Mouse (Mus musculus) cortical plate, adult 2 months (tissue): Measurements from ENCODE around the gene Psmc3ip. TPM values are rescaled to one million over a fixed set of nuclear protein-coding genes. Genes with fewer than 3 reads are reported as not detected.

Source experiments
- H3K27ac ChIP-seq: fragments of 200-500 bp; 2 replicates; pipeline ENCODE4 v1.5.1; 2012; ENCODE audit warnings: low read length, control low read depth, inconsistent platforms; ENCODE audit not compliant: insufficient read depth
- H3K4me1 ChIP-seq: fragments of 200-500 bp; 2 replicates; pipeline ENCODE4 v1.6.1; 2011; ENCODE audit warnings: low read length; ENCODE audit not compliant: control insufficient read depth, insufficient read depth
- H3K4me3 ChIP-seq: fragments of 200-500 bp; 2 replicates; pipeline ENCODE4 v1.5.1; 2011; ENCODE audit warnings: mild to moderate bottlenecking, low read length, control low read depth; ENCODE audit not compliant: insufficient read depth
- CTCF ChIP-seq: fragments of 200-500 bp; IDR thresholded peaks from 2 replicates; pipeline ENCODE4 v1.5.1; 2011; ENCODE audit warnings: mild to moderate bottlenecking, control low read depth, low read length; ENCODE audit not compliant: insufficient read depth; ENCODE audit errors: extremely low read depth
- POLR2A ChIP-seq: fragments of 200-500 bp; IDR thresholded peaks from 2 replicates; pipeline ENCODE4 v1.6.1; 2011; ENCODE audit warnings: mild to moderate bottlenecking, low read length, control low read depth; ENCODE audit not compliant: insufficient read depth; ENCODE audit errors: extremely low read depth
- polyA plus RNA-seq: library from polyadenylated mRNA; depleted of rRNA; stranded (reverse); fragments of >200 nt; gene quantifications from 2 replicates; pipeline ENCODE4 v1.2.3, GENCODE M21; 2012; rRNA removed

Psmc3ip gene
- polyA plus RNA-seq, 1 experiment, result 3.5 TPM

DNA sequence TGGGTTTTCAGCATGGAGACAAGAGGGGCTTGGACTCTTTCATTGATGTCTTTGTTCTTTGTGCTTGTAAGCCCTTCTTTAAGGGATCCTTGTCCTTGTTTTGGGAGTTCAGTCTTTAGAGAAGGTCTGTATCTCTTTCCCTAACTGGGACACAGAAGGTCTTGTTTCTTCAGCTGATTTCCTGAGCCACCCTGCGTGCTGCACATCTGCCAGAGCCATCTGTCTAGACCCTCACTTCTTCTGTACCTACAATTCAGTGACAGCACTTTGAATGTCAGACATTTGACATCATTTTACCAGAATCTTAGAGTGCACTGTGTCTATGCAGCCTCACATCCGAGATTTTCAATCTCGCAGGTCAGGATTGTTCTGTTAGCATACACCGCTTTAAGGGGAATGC is 49.4 kb downstream of the Psmc3ip start:
- no peak overlapping the region for H3K27ac ChIP-seq
- H3K4me1 ChIP-seq, result peaks cover 10% of the 10 kb centered on the region
- H3K4me3 ChIP-seq, result no peak overlapping the region
- TF ChIP-seq CTCF, result no peak
- no peak for TF ChIP-seq POLR2A

Other genes starting within 250 kb of the Psmc3ip start
- gene Stat5b, start 244.7 kb downstream of the Psmc3ip start, polyA plus RNA-seq, result 17.3 and 19.7 TPM in 2 replicates
- gene Stat5a, start 236.1 kb downstream of the Psmc3ip start, polyA plus RNA-seq, result 1.5 and 2.0 TPM in 2 replicates
- gene Stat3, start 155.9 kb downstream of the Psmc3ip start, polyA plus RNA-seq, result 33.0 and 38.9 TPM in 2 replicates
- gene Cavin1, start 124.5 kb downstream of the Psmc3ip start, polyA plus RNA-seq, result 20.0 and 21.1 TPM in 2 replicates
- gene Atp6v0a1, start 86.0 kb downstream of the Psmc3ip start, polyA plus RNA-seq, result 333 and 341 TPM in 2 replicates
- 10.3 and 10.7 TPM in 2 replicates for gene Naglu, start 25.4 kb downstream of the Psmc3ip start, polyA plus RNA-seq
- 0.21 and 0.42 TPM in 2 replicates for gene Hsd17b1, start 17.0 kb downstream of the Psmc3ip start, polyA plus RNA-seq
- gene Coasy, start 12.9 kb downstream of the Psmc3ip start, polyA plus RNA-seq, result 34.4 and 35.4 TPM in 2 replicates
- gene Mlx, start 8.2 kb downstream of the Psmc3ip start, polyA plus RNA-seq, result 46.9 and 53.1 TPM in 2 replicates
- gene Retreg3, start 24.5 kb upstream of the Psmc3ip start, polyA plus RNA-seq, result 63.2 and 65.7 TPM in 2 replicates
- gene Tubg1, start 24.5 kb upstream of the Psmc3ip start, polyA plus RNA-seq, result 15.2 and 15.3 TPM in 2 replicates
- 57.9 and 61.0 TPM in 2 replicates for gene Tubg2, start 60.5 kb upstream of the Psmc3ip start, polyA plus RNA-seq
- gene Cntnap1, start 75.1 kb upstream of the Psmc3ip start, polyA plus RNA-seq, result 89.5 and 92.4 TPM in 2 replicates
- gene Plekhh3, start 75.9 kb upstream of the Psmc3ip start, polyA plus RNA-seq, result 15.1 and 15.8 TPM in 2 replicates
- 0.23 and 0.36 TPM in 2 replicates for gene Ccr10, start 80.0 kb upstream of the Psmc3ip start, polyA plus RNA-seq
- 51.9 and 53.2 TPM in 2 replicates for gene Ezh1, start 131.0 kb upstream of the Psmc3ip start, polyA plus RNA-seq
- gene Ramp2, start 150.6 kb upstream of the Psmc3ip start, polyA plus RNA-seq, result 65.8 and 69.6 TPM in 2 replicates
- 55.6 and 58.8 TPM in 2 replicates for gene Vps25, start 158.3 kb upstream of the Psmc3ip start, polyA plus RNA-seq
- 2.5 and 3.3 TPM in 2 replicates for gene Wnk4, start 165.1 kb upstream of the Psmc3ip start, polyA plus RNA-seq
- gene Cntd1, start 183.6 kb upstream of the Psmc3ip start, polyA plus RNA-seq, result 0.56 and 0.70 TPM in 2 replicates
- gene Coa3, start 183.7 kb upstream of the Psmc3ip start, polyA plus RNA-seq, result 150 and 156 TPM in 2 replicates
- 169 and 181 TPM in 2 replicates for gene Becn1, start 206.8 kb upstream of the Psmc3ip start, polyA plus RNA-seq
- gene Psme3, start 220.8 kb upstream of the Psmc3ip start, polyA plus RNA-seq, result 99.9 and 107 TPM in 2 replicates
- gene Aoc2, start 229.6 kb upstream of the Psmc3ip start, polyA plus RNA-seq, result 3.7 and 4.0 TPM in 2 replicates
- 0.64 and 0.94 TPM in 2 replicates for gene Aoc3, start 235.2 kb upstream of the Psmc3ip start, polyA plus RNA-seq